Mouse (Mus musculus): ENCODE measurements around the gene Ndufs7.
A peak's percentile ranks its signal among the peaks of the same experiment; 100 is the strongest.

Ndufs7 gene

GRCm38 (mm10) chr10:80261585-80261968 is 12.7 kb downstream of the Ndufs7 start:
- DNase-seq (ENCODE audit: extremely low spot score, low read depth, low spot score), result peak; percentile 67

GRCm38 (mm10) chr10:80262169-80262568 is 13.2 kb downstream of the Ndufs7 start:
- no peak for DNase-seq (ENCODE audit: extremely low spot score, low read depth, low spot score)

GRCm38 (mm10) chr10:80262776-80263365 is 13.9 kb downstream of the Ndufs7 start:
- no peak for DNase-seq (ENCODE audit: extremely low spot score, low read depth, low spot score)

- DNase-seq (ENCODE audit: extremely low spot score, low read depth, low spot score), result peak; percentile 99
These were observed 15.6 kb downstream of the Ndufs7 start for GRCm38 (mm10) chr10:80264341-80265148.

- no peak for DNase-seq (ENCODE audit: extremely low spot score, low read depth, low spot score)
These were observed 16.2 kb downstream of the Ndufs7 start for GRCm38 (mm10) chr10:80265149-80265486.

GRCm38 (mm10) chr10:80270099-80270498 is 21.2 kb downstream of the Ndufs7 start:
- no peak for DNase-seq (ENCODE audit: extremely low spot score, low read depth, low spot score)

GRCm38 (mm10) chr10:80270734-80271181 is 21.8 kb downstream of the Ndufs7 start:
- no peak for DNase-seq (ENCODE audit: extremely low spot score, low read depth, low spot score)

- DNase-seq (ENCODE audit: extremely low spot score, low read depth, low spot score), result no peak
These were observed 22.4 kb downstream of the Ndufs7 start for GRCm38 (mm10) chr10:80271186-80271843.

- no peak for DNase-seq (ENCODE audit: extremely low spot score, low read depth, low spot score)
These were observed 23.1 kb downstream of the Ndufs7 start for GRCm38 (mm10) chr10:80271870-80272585.

GRCm38 (mm10) chr10:80273847-80274246 is 24.9 kb downstream of the Ndufs7 start:
- no peak for DNase-seq (ENCODE audit: extremely low spot score, low read depth, low spot score)

- DNase-seq (ENCODE audit: extremely low spot score, low read depth, low spot score), result no peak
These were observed 27.3 kb downstream of the Ndufs7 start for GRCm38 (mm10) chr10:80276238-80276637.

GRCm38 (mm10) chr10:80278390-80278789 is 29.5 kb downstream of the Ndufs7 start:
- no peak for DNase-seq (ENCODE audit: extremely low spot score, low read depth, low spot score)

- no peak for DNase-seq (ENCODE audit: extremely low spot score, low read depth, low spot score)
These were observed 30.4 kb downstream of the Ndufs7 start for GRCm38 (mm10) chr10:80279273-80279672.

- DNase-seq (ENCODE audit: extremely low spot score, low read depth, low spot score), result no peak
These were observed 32.4 kb downstream of the Ndufs7 start for GRCm38 (mm10) chr10:80281304-80281703.

GRCm38 (mm10) chr10:80281921-80282371 is 33.0 kb downstream of the Ndufs7 start:
- DNase-seq (ENCODE audit: extremely low spot score, low read depth, low spot score), result no peak

- no peak for DNase-seq (ENCODE audit: extremely low spot score, low read depth, low spot score)
These were observed 33.8 kb downstream of the Ndufs7 start for GRCm38 (mm10) chr10:80282481-80283441.

- DNase-seq (ENCODE audit: extremely low spot score, low read depth, low spot score), result no peak
These were observed 36.5 kb downstream of the Ndufs7 start for GRCm38 (mm10) chr10:80285222-80286070.

- DNase-seq (ENCODE audit: extremely low spot score, low read depth, low spot score), result no peak
These were observed 39.2 kb downstream of the Ndufs7 start for GRCm38 (mm10) chr10:80288097-80288496.

GRCm38 (mm10) chr10:80288657-80289056 is 39.7 kb downstream of the Ndufs7 start:
- no peak for DNase-seq (ENCODE audit: extremely low spot score, low read depth, low spot score)
